Mouse (Mus musculus): ENCODE measurements around the gene Klhl10. TPM values are rescaled to one million over a fixed set of nuclear protein-coding genes. Genes with fewer than 3 reads are reported as not detected.

The Klhl10 gene
- polyA plus RNA-seq, 1 experiment from 2014 or later = 0.22 TPM

- H3K4me2 ChIP-seq (replicated peaks; ENCODE audit: low read depth) = no peak overlapping the region
- TF ChIP-seq CTCF (IDR thresholded peaks at IDR 0.05; ENCODE audit: low read depth) = no peak
- TF ChIP-seq EP300 (optimal IDR thresholded peaks at IDR 0.05) = no peak
- ATAC-seq (ENCODE audit: low FRiP score, low TSS enrichment) (no peak), DNase-seq (ENCODE audit: low spot score) (no peak)
- peaks cover 10% of the 10 kb centered on the region; the same call in 1 of the 2 replicates for H3K4me1 ChIP-seq (replicated peaks; ENCODE audit: control insufficient read depth, insufficient read depth)
- no peak overlapping the region for H3K4me3 ChIP-seq (ENCODE audit: low read depth, low read length)
- no peak overlapping the region for H3K27ac ChIP-seq (replicated peaks)
- H3K36me3 ChIP-seq (ENCODE audit: control insufficient read depth, insufficient read depth, low read length) = no peaks in the 10 kb centered on the region; the same call in 1 of the 2 replicates
- no peak overlapping the region for H3K9ac ChIP-seq (ENCODE audit: low read length)
- no peaks in the 10 kb centered on the region for H3K27me3 ChIP-seq (ENCODE audit: control insufficient read depth, insufficient read depth, low read length)
- H3K9me3 ChIP-seq (ENCODE audit: control insufficient read depth, low read length) = no peaks in the 10 kb centered on the region
- 58% methylated on average over 3 of the region's 3 CpGs for WGBS
These were observed 32.0 kb upstream of the Klhl10 start for GRCm38 (mm10) chr11:100409686-100410085.

- Histone ChIP-seq H3K27me3 (ENCODE audit: control insufficient read depth, insufficient read depth, low read length) (no peaks in the 10 kb centered on the region), H3K9me3 (ENCODE audit: control insufficient read depth, low read length) (no peaks in the 10 kb centered on the region), H3K4me2 (replicated peaks; ENCODE audit: low read depth) (peak overlapping the region; percentile 79), H3K9ac (ENCODE audit: low read length) (peak overlapping the region; percentile 18; the same call in 1 of the 2 replicates), H3K4me3 (ENCODE audit: low read depth, low read length) (0 out of 2 replicates have a peak overlapping the region, but pooled peaks have one; percentile 12), H3K27ac (replicated peaks) (peak overlapping the region; percentile 94), H3K36me3 (ENCODE audit: control insufficient read depth, insufficient read depth, low read length) (no peaks in the 10 kb centered on the region; the same call in 1 of the 2 replicates), H3K4me1 (replicated peaks; ENCODE audit: control insufficient read depth, insufficient read depth) (peaks cover 7% of the 10 kb centered on the region; the same call in 1 of the 2 replicates)
- peak; percentile 26; the same call in 1 of the 2 replicates for ATAC-seq (ENCODE audit: low FRiP score, low TSS enrichment)
- TF ChIP-seq CTCF (IDR thresholded peaks at IDR 0.05; ENCODE audit: low read depth) (no peak), EP300 (optimal IDR thresholded peaks at IDR 0.05) (no peak)
- peak; percentile 75 for DNase-seq (ENCODE audit: low spot score)
- 46% methylated on average over 11 of the region's 11 CpGs for WGBS
These were observed 30.0 kb upstream of the Klhl10 start for GRCm38 (mm10) chr11:100411736-100412135.

GRCm38 (mm10) chr11:100413541-100413940 is 28.2 kb upstream of the Klhl10 start:
- no peaks in the 10 kb centered on the region for H3K27me3 ChIP-seq (ENCODE audit: control insufficient read depth, insufficient read depth, low read length)
- no peak for TF ChIP-seq CTCF (IDR thresholded peaks at IDR 0.05; ENCODE audit: low read depth)
- TF ChIP-seq EP300 (optimal IDR thresholded peaks at IDR 0.05) = no peak
- H3K27ac ChIP-seq (replicated peaks) = peak overlapping the region; percentile 94
- H3K36me3 ChIP-seq (ENCODE audit: control insufficient read depth, insufficient read depth, low read length) = no peaks in the 10 kb centered on the region; the same call in 1 of the 2 replicates
- H3K9me3 ChIP-seq (ENCODE audit: control insufficient read depth, low read length) = no peaks in the 10 kb centered on the region
- H3K4me2 ChIP-seq (replicated peaks; ENCODE audit: low read depth) = peak overlapping the region; percentile 79
- WGBS = 59% methylated on average over 11 of the region's 11 CpGs
- H3K4me3 ChIP-seq (ENCODE audit: low read depth, low read length) = peak overlapping the region; percentile 71
- no peak for DNase-seq (ENCODE audit: low spot score)
- H3K9ac ChIP-seq (ENCODE audit: low read length) = peak overlapping the region; percentile 83
- ATAC-seq (ENCODE audit: low FRiP score, low TSS enrichment) = no peak
- H3K4me1 ChIP-seq (replicated peaks; ENCODE audit: control insufficient read depth, insufficient read depth) = peaks cover 7% of the 10 kb centered on the region; the same call in 1 of the 2 replicates

- Histone ChIP-seq H3K4me1 (replicated peaks; ENCODE audit: control insufficient read depth, insufficient read depth) (peaks cover 7% of the 10 kb centered on the region; the same call in 1 of the 2 replicates), H3K27ac (replicated peaks) (peak within 1 kb of the TSS; percentile 94), H3K4me2 (replicated peaks; ENCODE audit: low read depth) (peak within 1 kb of the TSS; percentile 79), H3K4me3 (ENCODE audit: low read depth, low read length) (peak within 1 kb of the TSS; percentile 71), H3K9me3 (ENCODE audit: control insufficient read depth, low read length) (no peaks in the 10 kb centered on the region), H3K27me3 (ENCODE audit: control insufficient read depth, insufficient read depth, low read length) (no peaks in the 10 kb centered on the region), H3K36me3 (ENCODE audit: control insufficient read depth, insufficient read depth, low read length) (no peaks in the 10 kb centered on the region), H3K9ac (ENCODE audit: low read length) (peak within 1 kb of the TSS; percentile 83)
- WGBS = 1% methylated on average over 86 of the region's 93 CpGs
- DNase-seq (ENCODE audit: low spot score) (peak; percentile 91), ATAC-seq (ENCODE audit: low FRiP score, low TSS enrichment) (peak; percentile 90)
- TF ChIP-seq CTCF (IDR thresholded peaks at IDR 0.05; ENCODE audit: low read depth) (peak; percentile 81), EP300 (optimal IDR thresholded peaks at IDR 0.05) (no peak)
These were observed 27.4 kb upstream of the Klhl10 start, which contains the start of gene P3h4 for GRCm38 (mm10) chr11:100414021-100414913. TSS of gene P3h4 (minus strand) at chr11:100414836.

GRCm38 (mm10) chr11:100414914-100415822 is 26.5 kb upstream of the Klhl10 start, which contains the start of gene Fkbp10:
TSS of gene Fkbp10 (plus strand) at chr11:100415697.
- TF ChIP-seq CTCF (IDR thresholded peaks at IDR 0.05; ENCODE audit: low read depth) = no peak; the same call in none of the 2 replicates
- peak; percentile 54 for TF ChIP-seq EP300 (optimal IDR thresholded peaks at IDR 0.05)
- peak within 1 kb of the TSS; percentile 83 for H3K9ac ChIP-seq (ENCODE audit: low read length)
- under 1% methylated on average over 29 of the region's 31 CpGs for WGBS
- peak within 1 kb of the TSS; percentile 71 for H3K4me3 ChIP-seq (ENCODE audit: low read depth, low read length)
- H3K4me1 ChIP-seq (replicated peaks; ENCODE audit: control insufficient read depth, insufficient read depth) = peaks cover 7% of the 10 kb centered on the region; the same call in 1 of the 2 replicates
- H3K36me3 ChIP-seq (ENCODE audit: control insufficient read depth, insufficient read depth, low read length) = no peaks in the 10 kb centered on the region
- DNase-seq (ENCODE audit: low spot score) (peak; percentile 62), ATAC-seq (ENCODE audit: low FRiP score, low TSS enrichment) (peak; percentile 33)
- H3K4me2 ChIP-seq (replicated peaks; ENCODE audit: low read depth) = peak within 1 kb of the TSS; percentile 79
- H3K27me3 ChIP-seq (ENCODE audit: control insufficient read depth, insufficient read depth, low read length) = no peaks in the 10 kb centered on the region
- peak within 1 kb of the TSS; percentile 94 for H3K27ac ChIP-seq (replicated peaks)
- H3K9me3 ChIP-seq (ENCODE audit: control insufficient read depth, low read length) = no peaks in the 10 kb centered on the region
